Mouse (Mus musculus): ENCODE data around the gene Gucy2e.

- TF ChIP-seq CTCF (IDR thresholded peaks at IDR 0.05; ENCODE audit: low read depth, low read length) (no peak), POLR2A (IDR thresholded peaks at IDR 0.05; ENCODE audit: borderline replicate concordance, low read depth, low read length) (no peak)
Observed at GRCm38 (mm10) chr11:69260111-69260510, 23.3 kb upstream of the Gucy2e start.

All from bone marrow macrophage, adult 2 months (primary cell).